Mouse (Mus musculus): ENCODE data around the gene Gm20696. TPM values are rescaled to one million over a fixed set of nuclear protein-coding genes. Genes with fewer than 3 reads are reported as not detected.
A peak's percentile ranks its signal among the peaks of the same experiment; 100 is the strongest.

Gm20696 gene
- polyA plus RNA-seq, 1 experiment from 2014 or later = 6.3 TPM

DNA sequence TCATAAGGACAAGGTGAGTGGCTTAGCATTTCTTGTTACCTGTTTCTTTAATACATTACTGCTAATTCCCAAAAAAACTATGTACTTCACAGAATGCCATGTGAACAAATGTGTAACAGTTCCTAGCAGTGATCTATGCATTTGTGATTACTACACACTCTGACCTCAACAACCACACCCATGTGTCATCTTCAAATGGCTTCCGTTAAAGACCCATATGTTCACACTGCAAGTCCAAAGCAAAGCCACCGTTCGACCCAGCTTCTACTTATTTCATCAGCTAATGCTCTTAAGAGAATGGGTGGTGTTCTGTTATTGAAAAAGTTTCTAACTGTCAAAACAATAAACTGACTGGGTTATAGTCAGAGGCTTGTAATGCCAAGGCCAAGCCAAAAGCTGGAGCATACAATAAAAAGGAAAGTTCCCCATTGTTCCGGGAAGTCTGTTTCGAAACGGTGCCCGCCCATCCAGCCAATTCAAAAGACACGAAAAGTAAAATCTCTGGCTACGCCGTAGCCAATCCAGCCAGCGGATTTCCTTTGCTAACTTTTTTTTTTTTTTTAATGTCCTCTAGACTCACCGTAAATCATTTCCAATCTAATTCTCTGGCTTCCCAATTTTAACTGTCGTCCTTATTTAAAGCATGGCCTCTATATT lies 331.3 kb downstream of the Gm20696 start:
- no peak overlapping the region for H3K4me3 ChIP-seq (replicated peaks; ENCODE audit: low read length)
- no peaks in the 10 kb centered on the region for H3K36me3 ChIP-seq (ENCODE audit: control insufficient read depth, insufficient read depth)
- no peak overlapping the region for H3K9ac ChIP-seq (replicated peaks; ENCODE audit: low read depth, low read length)
- H3K27me3 ChIP-seq (replicated peaks; ENCODE audit: control insufficient read depth, insufficient read depth, low read length) = no peaks in the 10 kb centered on the region
- H3K9me3 ChIP-seq (ENCODE audit: control insufficient read depth, low read length) = no peaks in the 10 kb centered on the region
- no peak overlapping the region for H3K27ac ChIP-seq (ENCODE audit: low read length)
- no peak for ATAC-seq
- WGBS = 71% methylated on average over 13 of the region's 13 CpGs
- no peak overlapping the region for H3K4me2 ChIP-seq (ENCODE audit: low read length)
- H3K4me1 ChIP-seq (replicated peaks; ENCODE audit: control insufficient read depth, insufficient read depth, low read length) = peaks cover 9% of the 10 kb centered on the region

- Histone ChIP-seq H3K4me2 (ENCODE audit: low read length) (no peak overlapping the region), H3K9me3 (ENCODE audit: control insufficient read depth, low read length) (no peaks in the 10 kb centered on the region), H3K27me3 (replicated peaks; ENCODE audit: control insufficient read depth, insufficient read depth, low read length) (no peaks in the 10 kb centered on the region), H3K9ac (replicated peaks; ENCODE audit: low read depth, low read length) (no peak overlapping the region), H3K27ac (ENCODE audit: low read length) (no peak overlapping the region), H3K36me3 (ENCODE audit: control insufficient read depth, insufficient read depth) (no peaks in the 10 kb centered on the region), H3K4me1 (replicated peaks; ENCODE audit: control insufficient read depth, insufficient read depth, low read length) (peaks cover 7% of the 10 kb centered on the region), H3K4me3 (replicated peaks; ENCODE audit: low read length) (no peak overlapping the region)
- 97% methylated on average over 3 of the region's 3 CpGs for WGBS
- no peak for ATAC-seq
Observed at GRCm38 (mm10) chr6:99334255-99334654, 332.3 kb downstream of the Gm20696 start.

DNA sequence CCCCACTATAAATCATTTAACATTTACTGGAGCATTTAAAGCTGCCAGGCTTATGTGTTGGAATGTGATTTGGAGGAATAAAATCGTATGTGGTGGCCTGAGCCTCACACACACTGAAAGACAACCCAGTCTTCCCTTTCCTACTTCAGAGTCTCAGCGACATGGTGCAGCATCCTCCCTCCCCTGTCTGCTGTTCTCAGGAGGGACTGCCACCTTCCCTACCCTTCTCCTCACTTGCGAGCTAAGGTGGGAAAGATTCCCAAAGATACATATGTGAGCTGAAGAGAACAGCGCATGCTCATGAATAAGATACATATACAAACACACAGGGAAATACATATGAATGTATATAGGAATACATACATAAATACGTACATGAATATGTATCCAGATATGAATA lies 333.5 kb downstream of the Gm20696 start:
- WGBS = 75% methylated on average over 5 of the region's 5 CpGs
- peaks cover 6% of the 10 kb centered on the region for H3K4me1 ChIP-seq (replicated peaks; ENCODE audit: control insufficient read depth, insufficient read depth, low read length)
- ATAC-seq = peak; percentile 49

GRCm38 (mm10) chr6:99330169-99330568 lies 336.4 kb downstream of the Gm20696 start:
- 86% methylated on average over 4 of the region's 4 CpGs for WGBS
- H3K36me3 ChIP-seq (ENCODE audit: control insufficient read depth, insufficient read depth) = no peaks in the 10 kb centered on the region
- ATAC-seq = no peak

More for the DNA sequence above, 333.5 kb downstream of the Gm20696 start:
- Histone ChIP-seq H3K9me3 (ENCODE audit: control insufficient read depth, low read length) (no peaks in the 10 kb centered on the region), H3K9ac (replicated peaks; ENCODE audit: low read depth, low read length) (no peak overlapping the region), H3K27ac (ENCODE audit: low read length) (no peak overlapping the region; the same call in 1 of the 2 replicates), H3K4me3 (replicated peaks; ENCODE audit: low read length) (no peak overlapping the region), H3K27me3 (replicated peaks; ENCODE audit: control insufficient read depth, insufficient read depth, low read length) (no peaks in the 10 kb centered on the region), H3K36me3 (ENCODE audit: control insufficient read depth, insufficient read depth) (no peaks in the 10 kb centered on the region), H3K4me2 (ENCODE audit: low read length) (no peak overlapping the region)

GRCm38 (mm10) chr6:99328634-99329033 lies 338.0 kb downstream of the Gm20696 start:
- Histone ChIP-seq H3K9me3 (ENCODE audit: control insufficient read depth, low read length) (no peaks in the 10 kb centered on the region), H3K27me3 (replicated peaks; ENCODE audit: control insufficient read depth, insufficient read depth, low read length) (no peaks in the 10 kb centered on the region), H3K27ac (ENCODE audit: low read length) (no peak overlapping the region), H3K9ac (replicated peaks; ENCODE audit: low read depth, low read length) (no peak overlapping the region), H3K4me2 (ENCODE audit: low read length) (no peak overlapping the region), H3K4me1 (replicated peaks; ENCODE audit: control insufficient read depth, insufficient read depth, low read length) (no peaks in the 10 kb centered on the region; the same call in none of the 2 replicates), H3K4me3 (replicated peaks; ENCODE audit: low read length) (no peak overlapping the region), H3K36me3 (ENCODE audit: control insufficient read depth, insufficient read depth) (no peaks in the 10 kb centered on the region)
- 95% methylated on average over 2 of the region's 2 CpGs for WGBS
- no peak for ATAC-seq

More at GRCm38 (mm10) chr6:99330169-99330568, 336.4 kb downstream of the Gm20696 start:
- no peak overlapping the region for H3K27ac ChIP-seq (ENCODE audit: low read length)
- no peak overlapping the region for H3K4me3 ChIP-seq (replicated peaks; ENCODE audit: low read length)
- H3K4me2 ChIP-seq (ENCODE audit: low read length) = no peak overlapping the region
- H3K4me1 ChIP-seq (replicated peaks; ENCODE audit: control insufficient read depth, insufficient read depth, low read length) = no peaks in the 10 kb centered on the region; the same call in none of the 2 replicates
- no peaks in the 10 kb centered on the region for H3K9me3 ChIP-seq (ENCODE audit: control insufficient read depth, low read length)
- H3K9ac ChIP-seq (replicated peaks; ENCODE audit: low read depth, low read length) = no peak overlapping the region
- H3K27me3 ChIP-seq (replicated peaks; ENCODE audit: control insufficient read depth, insufficient read depth, low read length) = no peaks in the 10 kb centered on the region

- no peak overlapping the region for H3K27ac ChIP-seq (ENCODE audit: low read length)
- WGBS = 93% methylated on average over 6 of the region's 6 CpGs
- ATAC-seq = no peak
- no peak overlapping the region for H3K4me2 ChIP-seq (ENCODE audit: low read length)
- H3K4me1 ChIP-seq (replicated peaks; ENCODE audit: control insufficient read depth, insufficient read depth, low read length) = no peaks in the 10 kb centered on the region; the same call in 1 of the 2 replicates
- H3K27me3 ChIP-seq (replicated peaks; ENCODE audit: control insufficient read depth, insufficient read depth, low read length) = no peaks in the 10 kb centered on the region
- no peak overlapping the region for H3K9ac ChIP-seq (replicated peaks; ENCODE audit: low read depth, low read length)
- H3K9me3 ChIP-seq (ENCODE audit: control insufficient read depth, low read length) = no peaks in the 10 kb centered on the region
- H3K36me3 ChIP-seq (ENCODE audit: control insufficient read depth, insufficient read depth) = no peaks in the 10 kb centered on the region
- no peak overlapping the region for H3K4me3 ChIP-seq (replicated peaks; ENCODE audit: low read length)
Observed at GRCm38 (mm10) chr6:99328146-99328545, 338.5 kb downstream of the Gm20696 start.

- Histone ChIP-seq H3K27me3 (replicated peaks; ENCODE audit: control insufficient read depth, insufficient read depth, low read length) (no peaks in the 10 kb centered on the region), H3K36me3 (ENCODE audit: control insufficient read depth, insufficient read depth) (no peaks in the 10 kb centered on the region), H3K4me3 (replicated peaks; ENCODE audit: low read length) (no peak overlapping the region), H3K4me2 (ENCODE audit: low read length) (no peak overlapping the region), H3K4me1 (replicated peaks; ENCODE audit: control insufficient read depth, insufficient read depth, low read length) (no peaks in the 10 kb centered on the region; the same call in 1 of the 2 replicates), H3K9ac (replicated peaks; ENCODE audit: low read depth, low read length) (no peak overlapping the region), H3K9me3 (ENCODE audit: control insufficient read depth, low read length) (no peaks in the 10 kb centered on the region), H3K27ac (ENCODE audit: low read length) (no peak overlapping the region)
- ATAC-seq = no peak
- WGBS = 90% methylated on average over 11 of the region's 11 CpGs
Observed at GRCm38 (mm10) chr6:99327721-99328120, 338.9 kb downstream of the Gm20696 start.

- Histone ChIP-seq H3K4me1 (replicated peaks; ENCODE audit: control insufficient read depth, insufficient read depth, low read length) (no peaks in the 10 kb centered on the region), H3K9ac (replicated peaks; ENCODE audit: low read depth, low read length) (no peak overlapping the region), H3K36me3 (ENCODE audit: control insufficient read depth, insufficient read depth) (no peaks in the 10 kb centered on the region), H3K9me3 (ENCODE audit: control insufficient read depth, low read length) (no peaks in the 10 kb centered on the region), H3K4me2 (ENCODE audit: low read length) (no peak overlapping the region), H3K27me3 (replicated peaks; ENCODE audit: control insufficient read depth, insufficient read depth, low read length) (no peaks in the 10 kb centered on the region), H3K27ac (ENCODE audit: low read length) (no peak overlapping the region), H3K4me3 (replicated peaks; ENCODE audit: low read length) (no peak overlapping the region)
- WGBS = 98% methylated on average over 2 of the region's 2 CpGs
- ATAC-seq = no peak
Observed at GRCm38 (mm10) chr6:99325881-99326280, 340.7 kb downstream of the Gm20696 start.

- Histone ChIP-seq H3K27ac (ENCODE audit: low read length) (no peak overlapping the region), H3K4me2 (ENCODE audit: low read length) (no peak overlapping the region), H3K27me3 (replicated peaks; ENCODE audit: control insufficient read depth, insufficient read depth, low read length) (no peaks in the 10 kb centered on the region), H3K4me3 (replicated peaks; ENCODE audit: low read length) (no peak overlapping the region), H3K9ac (replicated peaks; ENCODE audit: low read depth, low read length) (no peak overlapping the region), H3K9me3 (ENCODE audit: control insufficient read depth, low read length) (no peaks in the 10 kb centered on the region), H3K4me1 (replicated peaks; ENCODE audit: control insufficient read depth, insufficient read depth, low read length) (0 out of 2 replicates have a peak, but pooled peaks cover under 1% of the 10 kb centered on the region), H3K36me3 (ENCODE audit: control insufficient read depth, insufficient read depth) (no peaks in the 10 kb centered on the region)
- ATAC-seq = no peak
- WGBS = 96% methylated on average over 5 of the region's 5 CpGs
Observed at GRCm38 (mm10) chr6:99325461-99325860, 341.1 kb downstream of the Gm20696 start.
